Comparison of ENCODE assay signal across 18 mouse cellular contexts in the genomic region with DNA sequence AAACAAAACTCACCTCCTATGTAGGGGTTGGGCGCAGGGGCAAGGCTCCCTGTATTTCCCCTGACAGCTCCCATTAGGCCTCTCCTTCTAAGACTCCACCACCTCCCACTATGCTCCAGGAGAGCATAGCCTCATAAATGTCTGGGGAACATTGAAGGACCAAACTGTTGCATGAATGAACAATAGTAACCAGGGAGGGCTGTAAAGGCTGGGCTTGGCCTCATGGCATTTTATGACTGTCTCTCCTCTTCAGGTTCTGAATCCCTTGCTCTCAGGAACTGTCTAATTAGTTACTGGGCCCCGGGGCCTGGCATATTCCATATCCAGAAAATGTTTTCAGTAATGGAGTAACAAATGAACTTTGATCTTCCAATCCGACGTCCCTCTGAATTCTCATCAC.
"Had no signal": no experiment of that assay in that cellular context is flagged by ENCODE, and none has a peak within 500 bp of the region (broad histone marks: within the 10 kb centered on the region; RNA-seq: fewer than 3 reads in every experiment).

No protein-coding gene starts in this region.

- H3K27me3 ChIP-seq: midbrain, embryonic 12.5 days; neural tube, embryonic 13.5 days; neural tube, embryonic 15.5 days had no signal

- H3K4me3 ChIP-seq: midbrain, embryonic 10.5 days; midbrain, embryonic 12.5 days; myocyte; neural tube, embryonic 13.5 days; neural tube, embryonic 15.5 days had no signal

- H3K4me1 ChIP-seq: neural tube, embryonic 15.5 days had no signal

- H3K27ac ChIP-seq: midbrain, embryonic 12.5 days; neural tube, embryonic 13.5 days; neural tube, embryonic 15.5 days had no signal

- ATAC-seq: midbrain, embryonic 16.5 days had no signal

- H3K9ac ChIP-seq: lung, embryonic 14.5 days; midbrain, embryonic 12.5 days; neural tube, embryonic 13.5 days; neural tube, embryonic 15.5 days had no signal

- DNase-seq: lung, adult 18-20 months; lung, embryonic 14.5 days; lung, postnatal 10 days; lung, postnatal 4 days; midbrain, embryonic 14.5 days; right cerebral cortex, adult 18-20 months; right cerebral cortex, postnatal 25 days; right cerebral cortex, postnatal 4 days; spleen, adult 18-20 months; thymus, adult 2 months; thymus, postnatal 25 days; thymus, postnatal 4 days had no signal

- H3K36me3 ChIP-seq: midbrain, embryonic 12.5 days; neural tube, embryonic 13.5 days; neural tube, embryonic 15.5 days had no signal

- H3K9me3 ChIP-seq: midbrain, embryonic 10.5 days; midbrain, embryonic 12.5 days; neural tube, embryonic 13.5 days; neural tube, embryonic 15.5 days had no signal

- H3K4me2 ChIP-seq: lung, embryonic 14.5 days; midbrain, embryonic 12.5 days; neural tube, embryonic 13.5 days; neural tube, embryonic 15.5 days had no signal
